Mouse (Mus musculus) Muller cell, postnatal 12 days (primary cell): ENCODE data around the gene Grin2b.
A peak's percentile ranks its signal among the peaks of the same experiment; 100 is the strongest.
"Not testable (repeated sequence)": the region's sequence is repeated elsewhere in the genome, so short reads cannot be mapped to it uniquely, and the experiment has no call there.

Experiments used
- DNase-seq: peaks from one replicate; pipeline ENCODE4 v3.0.0-alpha.2; 2015; ENCODE audit errors: inconsistent ontology term

The Grin2b gene

GRCm38 (mm10) chr6:135700717-135701345, 472.5 kb downstream of the Grin2b start:
- DNase-seq = peak; percentile 14

GRCm38 (mm10) chr6:135692533-135692932, 480.8 kb downstream of the Grin2b start:
- no peak for DNase-seq

GRCm38 (mm10) chr6:135691561-135691960, 481.8 kb downstream of the Grin2b start:
- no peak for DNase-seq

GRCm38 (mm10) chr6:135687926-135688325, 485.4 kb downstream of the Grin2b start:
- no peak for DNase-seq

GRCm38 (mm10) chr6:135684206-135684605, 489.1 kb downstream of the Grin2b start:
- DNase-seq = no peak

GRCm38 (mm10) chr6:135681423-135681822, 491.9 kb downstream of the Grin2b start:
- DNase-seq = not testable (repeated sequence)

GRCm38 (mm10) chr6:135680105-135680710, 493.1 kb downstream of the Grin2b start:
- DNase-seq = no peak

- DNase-seq = no peak
These were observed 498.9 kb downstream of the Grin2b start for GRCm38 (mm10) chr6:135674380-135674779.

- no peak for DNase-seq
These were observed 501.3 kb downstream of the Grin2b start for GRCm38 (mm10) chr6:135672003-135672402.
